Mouse (Mus musculus): ENCODE measurements at regions not wholly inside any gene's neighbourhood (a gene's known extent, or its start where the extent isn't known, plus 50 kb on each side); places are given as distances from the start of the nearest gene placed in this dataset.

DNA sequence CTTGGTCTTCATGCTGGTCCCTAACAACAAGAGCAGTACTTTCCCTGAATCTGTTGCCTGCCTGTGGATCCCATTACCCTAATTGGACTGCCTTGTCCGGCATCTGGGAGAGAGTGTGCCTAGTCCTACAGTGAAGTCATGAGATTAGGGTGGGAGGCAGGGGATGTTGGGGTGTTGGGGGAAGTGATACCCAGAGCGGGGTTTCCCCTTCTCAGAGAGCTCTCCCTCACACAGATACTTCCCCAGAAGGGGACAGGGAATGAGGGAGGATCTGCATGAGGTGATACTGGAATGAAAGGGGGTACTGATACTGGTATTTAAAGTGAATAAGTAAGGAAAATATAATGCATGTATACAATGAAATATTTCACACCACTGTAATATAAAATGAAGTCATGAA, 270.1 kb downstream of the Gm21750 start:
- WGBS, result 62% methylated on average over 2 of the region's 2 CpGs
- no peak for DNase-seq (ENCODE audit: low read depth, low spot score)

- DNase-seq (ENCODE audit: low read depth, low spot score), result no peak
- 7% methylated on average over 2 of the region's 2 CpGs for WGBS
Observed at GRCm38 (mm10) chr14:73947316-73947715, 286.3 kb downstream of the Gm21750 start.

DNA sequence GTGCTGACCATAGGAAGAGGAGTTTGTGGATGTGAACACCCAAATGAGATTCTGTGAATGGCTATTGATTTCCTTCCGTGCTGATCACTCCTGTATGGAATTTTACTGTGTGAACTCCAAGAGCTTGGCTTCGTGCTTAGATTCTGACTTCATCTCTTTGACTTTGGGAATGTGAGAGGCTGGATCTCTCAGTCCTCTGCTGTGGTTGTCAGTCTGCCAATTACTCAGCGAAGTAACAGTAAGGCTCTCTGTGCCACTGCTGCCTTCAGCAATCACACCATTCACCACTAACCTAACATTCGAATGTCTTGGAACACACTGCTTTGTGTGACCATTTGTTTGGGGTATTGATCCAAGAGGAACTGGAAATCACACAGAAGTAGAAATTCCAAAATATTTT, 291.5 kb downstream of the Gm21750 start:
- WGBS, result 75% methylated on average over 4 of the region's 4 CpGs
- DNase-seq (ENCODE audit: low read depth, low spot score), result no peak

GRCm38 (mm10) chr14:73978694-73979093, 317.7 kb downstream of the Gm21750 start:
- no peak for DNase-seq (ENCODE audit: low read depth, low spot score)
- WGBS, result 33% methylated on average over 1 of the region's 1 CpGs

- WGBS, result 85% methylated on average over 4 of the region's 4 CpGs
- no peak for DNase-seq (ENCODE audit: low read depth, low spot score)
Observed at GRCm38 (mm10) chr14:73996229-73996628, 335.2 kb downstream of the Gm21750 start.

- no peak for DNase-seq (ENCODE audit: low read depth, low spot score)
- 85% methylated on average over 2 of the region's 2 CpGs for WGBS
Observed at GRCm38 (mm10) chr14:73997796-73998195, 336.8 kb downstream of the Gm21750 start.

DNA sequence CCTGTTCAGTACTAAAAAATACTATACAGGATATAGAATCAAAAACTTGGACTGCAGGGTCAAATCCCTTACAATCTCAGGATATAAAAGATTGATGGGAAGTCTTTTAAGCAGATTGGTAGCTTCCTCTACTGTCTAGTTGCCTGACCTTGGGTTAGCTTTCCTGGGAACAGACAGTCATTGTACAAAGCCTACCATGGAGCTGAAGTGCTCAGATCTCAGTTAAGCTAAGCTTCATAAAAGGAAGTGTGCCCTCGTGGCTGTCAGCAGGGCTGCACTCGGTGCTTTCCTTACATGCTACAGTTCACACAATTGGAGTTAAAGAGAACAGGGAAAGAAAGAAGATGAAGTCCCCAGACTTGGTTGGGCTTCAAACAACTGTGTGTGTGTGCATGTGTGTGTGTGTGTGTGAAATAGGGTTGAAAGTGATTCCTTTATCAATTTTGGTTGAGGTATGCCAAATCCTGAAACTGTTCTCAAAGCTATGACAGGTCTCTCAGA, 338.4 kb downstream of the Gm21750 start:
- no peak for DNase-seq (ENCODE audit: low read depth, low spot score)
- 25% methylated on average over 2 of the region's 2 CpGs for WGBS

GRCm38 (mm10) chr14:74006911-74007310, 345.9 kb downstream of the Gm21750 start:
- WGBS, result 92% methylated on average over 4 of the region's 4 CpGs
- DNase-seq (ENCODE audit: low read depth, low spot score), result no peak

GRCm38 (mm10) chr14:74011555-74011954, 350.5 kb downstream of the Gm21750 start:
- WGBS, result 40% methylated on average over 1 of the region's 1 CpGs
- DNase-seq (ENCODE audit: low read depth, low spot score), result no peak

- 19% methylated on average over 2 of the region's 2 CpGs for WGBS
- peak; percentile 14 for DNase-seq (ENCODE audit: low read depth, low spot score)
Observed at GRCm38 (mm10) chr14:74019421-74019820, 358.4 kb downstream of the Gm21750 start.

GRCm38 (mm10) chr14:74047009-74047694, 386.1 kb downstream of the Gm21750 start:
- DNase-seq (ENCODE audit: low read depth, low spot score), result peak; percentile 22
- WGBS, result 9% methylated on average over 5 of the region's 5 CpGs

DNA sequence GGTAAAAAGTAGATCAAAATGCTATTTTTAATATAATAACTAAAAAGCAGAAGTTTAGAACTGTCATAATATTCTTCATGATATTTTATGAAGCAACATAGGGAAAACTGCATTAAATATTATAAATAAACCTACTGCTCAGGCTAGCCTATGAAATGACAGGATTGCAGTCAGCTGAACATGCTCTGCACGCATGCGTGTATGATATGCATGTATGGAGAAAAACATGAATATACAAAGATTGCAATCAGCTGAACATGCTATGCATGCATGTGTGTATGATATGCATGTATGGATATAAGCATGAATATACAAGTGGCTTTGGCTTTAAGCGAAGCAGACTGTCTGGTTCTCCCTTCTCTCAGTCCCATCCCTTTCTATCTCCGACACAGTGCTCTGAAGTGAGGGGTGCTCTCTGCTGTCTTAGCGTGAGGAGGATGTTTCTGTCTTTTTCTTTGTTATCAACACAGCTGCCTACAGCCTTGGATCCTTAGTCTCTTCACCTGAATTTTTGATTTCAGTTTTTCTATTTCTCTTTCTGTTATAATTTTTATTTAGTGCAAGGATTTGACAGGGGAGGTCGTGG, 386.8 kb downstream of the Gm21750 start:
- WGBS, result 62% methylated on average over 6 of the region's 6 CpGs
- no peak for DNase-seq (ENCODE audit: low read depth, low spot score)

- DNase-seq (ENCODE audit: low read depth, low spot score), result no peak
- 69% methylated on average over 3 of the region's 3 CpGs for WGBS
Observed at GRCm38 (mm10) chr14:74048386-74048785, 387.4 kb downstream of the Gm21750 start.

DNA sequence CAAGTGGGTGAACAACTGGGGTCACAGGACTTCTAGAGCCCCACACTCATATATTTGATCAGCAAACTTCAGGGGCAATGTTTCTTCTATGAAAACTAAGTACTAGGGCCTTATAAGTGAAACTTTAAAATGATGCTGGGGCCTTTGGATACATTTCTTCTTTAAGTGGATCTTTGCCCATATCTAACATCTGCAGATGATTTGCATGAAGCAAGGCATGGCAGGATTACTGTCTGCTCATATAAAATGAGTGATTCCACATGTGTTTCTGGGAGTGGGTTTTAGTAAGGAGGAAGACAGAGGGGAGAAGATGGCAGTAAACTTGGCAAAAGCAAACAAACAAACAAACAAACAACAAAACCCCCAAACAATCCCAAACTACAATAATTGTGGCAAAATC, 405.0 kb downstream of the Gm21750 start:
- no peak for DNase-seq (ENCODE audit: low read depth, low spot score)

GRCm38 (mm10) chr14:74093016-74093415, 432.0 kb downstream of the Gm21750 start:
- no peak for DNase-seq (ENCODE audit: low read depth, low spot score)
- 68% methylated on average over 2 of the region's 2 CpGs for WGBS

GRCm38 (mm10) chr14:74099696-74100095, 438.7 kb downstream of the Gm21750 start:
- WGBS, result 84% methylated on average over 4 of the region's 4 CpGs
- no peak for DNase-seq (ENCODE audit: low read depth, low spot score)

GRCm38 (mm10) chr14:74112603-74113002, 451.6 kb downstream of the Gm21750 start:
- DNase-seq (ENCODE audit: low read depth, low spot score), result no peak
- WGBS, result 94% methylated on average over 2 of the region's 2 CpGs

GRCm38 (mm10) chr14:74113116-74113515, 452.1 kb downstream of the Gm21750 start:
- WGBS, result 62% methylated on average over 5 of the region's 5 CpGs
- no peak for DNase-seq (ENCODE audit: low read depth, low spot score)

DNA sequence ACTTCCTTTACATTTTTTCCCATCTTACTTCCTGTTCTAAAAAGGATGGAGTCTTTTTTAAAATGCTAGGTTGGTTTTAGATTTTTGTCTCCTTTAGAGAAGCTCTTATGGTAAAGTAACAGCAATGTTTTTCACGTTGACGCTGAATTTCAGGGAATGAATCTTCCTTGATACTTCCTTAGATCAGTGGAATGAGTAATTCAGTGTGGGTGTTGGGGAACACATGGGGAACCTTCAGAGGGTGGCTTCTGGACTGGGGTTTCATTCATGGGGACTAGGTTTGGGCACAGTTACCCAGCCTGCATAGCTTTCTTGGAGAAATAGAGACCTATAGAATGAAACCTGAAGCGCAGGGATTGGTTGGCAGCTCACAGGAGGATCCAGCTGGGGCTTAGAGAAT, 452.5 kb downstream of the Gm21750 start:
- no peak for DNase-seq (ENCODE audit: low read depth, low spot score)
- 59% methylated on average over 3 of the region's 3 CpGs for WGBS

DNA sequence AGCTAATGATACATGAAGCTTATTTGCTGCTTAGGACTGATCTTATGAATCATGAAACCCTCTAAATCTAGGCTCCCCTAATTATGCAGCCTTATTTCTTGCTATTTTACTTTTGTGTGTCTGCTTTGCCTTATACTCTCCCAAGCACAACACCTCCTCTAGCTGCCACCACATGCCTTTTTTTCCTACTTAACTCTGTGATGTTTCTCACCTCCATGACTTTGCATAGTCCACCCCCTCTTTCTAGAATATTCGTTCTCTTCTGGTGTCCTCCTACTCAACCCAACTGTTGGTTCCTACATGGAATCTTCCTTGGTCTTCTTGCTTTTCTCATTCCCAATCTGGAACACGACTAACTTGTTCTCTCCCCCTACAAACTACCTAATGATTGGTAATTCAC, 456.7 kb downstream of the Gm21750 start:
- 71% methylated on average over 2 of the region's 2 CpGs for WGBS
- DNase-seq (ENCODE audit: low read depth, low spot score), result no peak

DNA sequence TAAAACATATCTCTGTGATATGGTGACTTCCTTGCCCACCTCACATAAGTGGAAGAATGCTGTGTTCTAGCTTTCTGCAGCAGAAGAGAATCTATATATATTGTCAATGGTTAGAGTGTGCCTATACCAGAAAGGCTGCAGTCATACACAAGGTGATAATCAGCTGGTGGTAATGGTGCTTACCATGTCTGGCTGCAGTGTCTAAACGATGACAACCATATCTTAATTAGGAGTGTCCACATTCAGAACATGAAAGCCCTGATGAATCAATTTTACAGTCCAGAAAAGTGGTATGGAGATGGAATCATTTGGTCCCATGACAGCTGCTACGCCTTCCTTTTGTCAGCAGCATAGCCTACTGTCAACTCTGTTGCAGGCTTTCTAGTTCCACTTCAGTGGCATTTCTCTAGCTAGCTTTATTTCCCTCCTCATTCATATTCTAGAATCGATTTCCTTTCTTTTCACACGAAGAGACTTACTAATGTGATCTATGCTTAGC, 484.2 kb downstream of the Gm21750 start:
- WGBS, result 81% methylated on average over 4 of the region's 4 CpGs
- no peak for DNase-seq (ENCODE audit: low read depth, low spot score)
